Mouse (Mus musculus): ENCODE data around the gene Kcnc3. TPM values are rescaled to one million over a fixed set of nuclear protein-coding genes. Genes with fewer than 3 reads are reported as not detected.
A peak's percentile ranks its signal among the peaks of the same experiment; 100 is the strongest.

Kcnc3 gene
- total RNA-seq, 1 experiment: 9.5 TPM

DNA sequence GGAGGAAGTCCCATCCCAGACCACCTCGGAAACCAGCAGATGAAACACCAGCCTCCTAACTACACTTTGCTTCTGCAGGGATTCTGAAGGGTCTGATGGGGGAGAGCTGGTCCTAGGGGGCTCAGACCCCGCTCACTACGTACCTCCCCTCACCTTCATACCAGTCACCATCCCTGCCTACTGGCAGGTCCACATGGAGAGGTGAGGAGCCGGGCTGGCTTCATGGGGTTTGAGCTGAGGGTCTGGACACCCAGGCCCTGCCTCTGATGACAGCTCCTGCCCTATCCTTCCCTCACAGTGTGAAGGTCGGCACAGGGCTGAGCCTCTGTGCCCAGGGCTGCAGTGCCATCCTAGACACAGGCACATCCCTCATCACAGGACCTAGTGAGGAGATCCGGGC lies 5.5 kb upstream of the Kcnc3 start:
- Histone ChIP-seq H3K9me3 (ENCODE audit: control insufficient read depth, insufficient read depth, low read depth, low read length) (no peaks in the 10 kb centered on the region), H3K36me3 (ENCODE audit: control insufficient read depth, insufficient read depth, low read length, poor library complexity, severe bottlenecking) (no peaks in the 10 kb centered on the region), H3K4me1 (ENCODE audit: control insufficient read depth in 2 of 2, insufficient read depth in 2 of 2, low read length in 2 of 2, poor library complexity in 1 of 2) (peaks cover 0 to 10% of the 10 kb centered on the region in 2 experiments; a peak in 2 of 4 replicates), H3K27ac (ENCODE audit: insufficient read depth, low read depth, low read length, poor library complexity, severe bottlenecking) (no peak overlapping the region), H3K9ac (ENCODE audit: insufficient read depth, low read depth, low read length, poor library complexity, severe bottlenecking) (no peak overlapping the region), H3K4me3 (ENCODE audit: insufficient read depth in 1 of 2, low read depth in 1 of 2, low read length in 2 of 2, poor library complexity in 1 of 2, severe bottlenecking in 1 of 2) (no peak overlapping the region)
- no peak for DNase-seq (ENCODE audit: low read depth, low spot score)
- in situ Hi-C loops (cut with MboI; ENCODE audit: low sequenced_read_pairs in 2 of 2, unreplicated experiment in 2 of 2): no loop called here
- TF ChIP-seq ZNF384 (IDR thresholded peaks at IDR 0.05; ENCODE audit: low read depth, low read length) (no peak), CHD2 (IDR thresholded peaks at IDR 0.05; ENCODE audit: low read depth, low read length) (no peak), ZC3H11A (IDR thresholded peaks at IDR 0.05; ENCODE audit: borderline replicate concordance, low read depth, low read length) (no peak), HCFC1 (IDR thresholded peaks at IDR 0.05; ENCODE audit: borderline replicate concordance, insufficient read depth, low read length) (no peak), MAFK (IDR thresholded peaks at IDR 0.05; ENCODE audit: insufficient read depth, low read depth, low read length) (no peak)

DNA sequence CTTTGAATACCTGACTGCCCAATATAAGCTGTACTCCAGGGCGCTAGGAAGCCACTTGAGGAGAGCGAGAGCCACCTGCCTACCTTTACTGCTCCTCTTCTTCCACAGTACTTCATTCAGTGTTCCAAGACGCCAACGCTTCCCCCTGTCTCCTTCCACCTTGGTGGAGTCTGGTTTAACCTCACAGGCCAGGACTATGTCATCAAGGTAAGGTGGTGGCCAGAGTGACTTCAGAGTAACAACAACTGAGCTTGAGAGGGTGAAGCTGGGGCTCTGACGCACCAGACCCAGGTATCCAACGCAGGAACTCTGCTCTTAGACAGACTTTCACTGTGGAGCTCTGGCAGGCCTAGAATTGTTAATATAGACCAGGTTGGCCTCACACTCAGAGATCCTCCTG lies 4.9 kb upstream of the Kcnc3 start:
- Histone ChIP-seq H3K9ac (ENCODE audit: insufficient read depth, low read depth, low read length, poor library complexity, severe bottlenecking) (no peak overlapping the region), H3K4me1 (ENCODE audit: control insufficient read depth in 2 of 2, insufficient read depth in 2 of 2, low read length in 2 of 2, poor library complexity in 1 of 2) (peaks cover 0 to 10% of the 10 kb centered on the region in 2 experiments; a peak in 2 of 4 replicates), H3K36me3 (ENCODE audit: control insufficient read depth, insufficient read depth, low read length, poor library complexity, severe bottlenecking) (no peaks in the 10 kb centered on the region), H3K4me3 (ENCODE audit: insufficient read depth in 1 of 2, low read depth in 1 of 2, low read length in 2 of 2, poor library complexity in 1 of 2, severe bottlenecking in 1 of 2) (no peak overlapping the region), H3K9me3 (ENCODE audit: control insufficient read depth, insufficient read depth, low read depth, low read length) (no peaks in the 10 kb centered on the region), H3K27ac (ENCODE audit: insufficient read depth, low read depth, low read length, poor library complexity, severe bottlenecking) (no peak overlapping the region)
- no peak for DNase-seq (ENCODE audit: low read depth, low spot score)
- TF ChIP-seq ZNF384 (IDR thresholded peaks at IDR 0.05; ENCODE audit: low read depth, low read length) (no peak), MAFK (IDR thresholded peaks at IDR 0.05; ENCODE audit: insufficient read depth, low read depth, low read length) (no peak), CHD2 (IDR thresholded peaks at IDR 0.05; ENCODE audit: low read depth, low read length) (no peak), HCFC1 (IDR thresholded peaks at IDR 0.05; ENCODE audit: borderline replicate concordance, insufficient read depth, low read length) (no peak), ZC3H11A (IDR thresholded peaks at IDR 0.05; ENCODE audit: borderline replicate concordance, low read depth, low read length) (no peak)
- in situ Hi-C loops (cut with MboI; ENCODE audit: low sequenced_read_pairs in 2 of 2, unreplicated experiment in 2 of 2): no loop called here

DNA sequence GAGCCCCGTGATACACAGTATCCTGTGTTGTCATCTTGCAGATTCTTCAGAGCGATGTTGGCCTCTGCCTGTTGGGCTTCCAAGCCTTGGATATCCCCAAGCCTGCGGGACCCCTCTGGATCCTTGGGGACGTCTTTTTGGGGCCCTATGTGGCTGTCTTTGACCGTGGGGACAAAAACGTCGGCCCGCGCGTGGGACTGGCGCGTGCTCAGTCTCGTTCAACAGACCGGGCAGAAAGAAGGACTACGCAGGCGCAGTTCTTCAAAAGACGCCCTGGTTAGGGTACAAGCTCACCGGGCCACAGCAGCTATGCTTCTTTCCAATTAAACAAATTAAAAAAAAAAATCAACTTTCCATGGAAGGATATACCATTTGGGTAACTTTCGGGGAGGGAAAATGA lies 3.9 kb upstream of the Kcnc3 start:
- TF ChIP-seq CHD2 (IDR thresholded peaks at IDR 0.05; ENCODE audit: low read depth, low read length): no peak
- TF ChIP-seq HCFC1 (IDR thresholded peaks at IDR 0.05; ENCODE audit: borderline replicate concordance, insufficient read depth, low read length): no peak
- no peak for TF ChIP-seq MAFK (IDR thresholded peaks at IDR 0.05; ENCODE audit: insufficient read depth, low read depth, low read length)
- no peak for TF ChIP-seq ZNF384 (IDR thresholded peaks at IDR 0.05; ENCODE audit: low read depth, low read length)
- TF ChIP-seq ZC3H11A (IDR thresholded peaks at IDR 0.05; ENCODE audit: borderline replicate concordance, low read depth, low read length): no peak
- H3K36me3 ChIP-seq (ENCODE audit: control insufficient read depth, insufficient read depth, low read length, poor library complexity, severe bottlenecking): no peaks in the 10 kb centered on the region
- DNase-seq (ENCODE audit: low read depth, low spot score): no peak
- no peak overlapping the region for H3K27ac ChIP-seq (ENCODE audit: insufficient read depth, low read depth, low read length, poor library complexity, severe bottlenecking)
- H3K9ac ChIP-seq (ENCODE audit: insufficient read depth, low read depth, low read length, poor library complexity, severe bottlenecking): peak overlapping the region; percentile 62; the same call in 1 of the 2 replicates
- in situ Hi-C loops (cut with MboI; ENCODE audit: low sequenced_read_pairs in 2 of 2, unreplicated experiment in 2 of 2): no loop called here
- H3K4me1 ChIP-seq (ENCODE audit: control insufficient read depth in 2 of 2, insufficient read depth in 2 of 2, low read length in 2 of 2, poor library complexity in 1 of 2): peaks cover 0 to 8% of the 10 kb centered on the region in 2 experiments; a peak in 2 of 4 replicates
- peak overlapping the region; percentile 33 to 74; a peak in 3 of 4 replicates for H3K4me3 ChIP-seq (ENCODE audit: insufficient read depth in 1 of 2, low read depth in 1 of 2, low read length in 2 of 2, poor library complexity in 1 of 2, severe bottlenecking in 1 of 2)
- no peaks in the 10 kb centered on the region for H3K9me3 ChIP-seq (ENCODE audit: control insufficient read depth, insufficient read depth, low read depth, low read length)

DNA sequence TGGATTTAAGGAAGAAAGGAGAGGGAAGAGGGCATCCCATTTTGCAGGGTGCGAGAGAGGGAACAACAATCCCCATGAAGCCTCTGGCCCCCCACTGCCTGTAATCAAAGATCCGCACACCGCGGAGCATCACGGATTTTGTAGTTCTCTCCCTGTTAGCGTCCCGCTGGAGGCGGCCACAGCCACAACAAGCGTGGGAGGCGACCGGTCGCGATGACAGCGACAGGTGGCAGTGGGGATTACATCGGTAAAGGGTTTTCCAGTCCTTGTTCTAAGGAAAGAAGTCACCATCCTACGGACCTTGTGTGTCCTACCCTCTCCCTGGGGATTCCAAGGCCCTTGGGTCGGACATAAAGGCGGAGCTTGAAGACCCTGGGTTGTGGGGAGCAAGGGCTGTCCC lies 3.5 kb upstream of the Kcnc3 start:
- Histone ChIP-seq H3K4me1 (ENCODE audit: control insufficient read depth in 2 of 2, insufficient read depth in 2 of 2, low read length in 2 of 2, poor library complexity in 1 of 2) (peaks cover 2 to 7% of the 10 kb centered on the region in 2 experiments; a peak in 2 of 4 replicates), H3K4me3 (ENCODE audit: insufficient read depth in 1 of 2, low read depth in 1 of 2, low read length in 2 of 2, poor library complexity in 1 of 2, severe bottlenecking in 1 of 2) (peak overlapping the region; percentile 46 to 74), H3K27ac (ENCODE audit: insufficient read depth, low read depth, low read length, poor library complexity, severe bottlenecking) (no peak overlapping the region), H3K9me3 (ENCODE audit: control insufficient read depth, insufficient read depth, low read depth, low read length) (no peaks in the 10 kb centered on the region), H3K9ac (ENCODE audit: insufficient read depth, low read depth, low read length, poor library complexity, severe bottlenecking) (peak overlapping the region; percentile 4; the same call in 1 of the 2 replicates), H3K36me3 (ENCODE audit: control insufficient read depth, insufficient read depth, low read length, poor library complexity, severe bottlenecking) (no peaks in the 10 kb centered on the region)
- in situ Hi-C loops (cut with MboI; ENCODE audit: low sequenced_read_pairs in 2 of 2, unreplicated experiment in 2 of 2): no loop called here
- DNase-seq (ENCODE audit: low read depth, low spot score): peak; percentile 64
- TF ChIP-seq MAFK (IDR thresholded peaks at IDR 0.05; ENCODE audit: insufficient read depth, low read depth, low read length): no peak
- peak; percentile 98 for TF ChIP-seq HCFC1 (IDR thresholded peaks at IDR 0.05; ENCODE audit: borderline replicate concordance, insufficient read depth, low read length)

DNA sequence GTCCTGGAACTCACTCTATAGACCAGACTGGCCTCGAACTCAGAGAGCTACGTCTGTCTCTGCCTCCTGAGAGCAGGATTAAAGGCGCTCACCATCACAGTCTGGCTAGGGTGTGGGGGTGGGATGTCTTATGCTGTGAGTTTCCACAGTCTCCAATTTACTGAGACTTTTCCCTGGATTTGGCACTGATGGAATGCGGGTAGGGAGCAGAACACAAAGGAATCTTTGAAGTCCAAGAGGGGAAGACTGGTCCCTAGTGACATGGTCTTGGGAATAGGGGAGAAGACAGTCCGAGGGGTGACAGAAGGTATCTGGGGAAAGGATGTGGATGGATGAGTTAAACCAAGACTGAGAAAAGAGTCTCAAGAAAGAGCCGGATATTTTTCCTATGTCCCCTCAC lies 2.8 kb upstream of the Kcnc3 start:
- Histone ChIP-seq H3K4me3 (ENCODE audit: insufficient read depth in 1 of 2, low read depth in 1 of 2, low read length in 2 of 2, poor library complexity in 1 of 2, severe bottlenecking in 1 of 2) (no peak overlapping the region), H3K9ac (ENCODE audit: insufficient read depth, low read depth, low read length, poor library complexity, severe bottlenecking) (no peak overlapping the region), H3K27ac (ENCODE audit: insufficient read depth, low read depth, low read length, poor library complexity, severe bottlenecking) (no peak overlapping the region), H3K4me1 (ENCODE audit: control insufficient read depth in 2 of 2, insufficient read depth in 2 of 2, low read length in 2 of 2, poor library complexity in 1 of 2) (peaks cover 3 to 13% of the 10 kb centered on the region in 2 experiments; a peak in 2 of 4 replicates), H3K9me3 (ENCODE audit: control insufficient read depth, insufficient read depth, low read depth, low read length) (no peaks in the 10 kb centered on the region), H3K36me3 (ENCODE audit: control insufficient read depth, insufficient read depth, low read length, poor library complexity, severe bottlenecking) (no peaks in the 10 kb centered on the region)
- in situ Hi-C loops (cut with MboI; ENCODE audit: low sequenced_read_pairs in 2 of 2, unreplicated experiment in 2 of 2): no loop called here
- no peak for DNase-seq (ENCODE audit: low read depth, low spot score)
- TF ChIP-seq CHD2 (IDR thresholded peaks at IDR 0.05; ENCODE audit: low read depth, low read length): no peak
- no peak for TF ChIP-seq HCFC1 (IDR thresholded peaks at IDR 0.05; ENCODE audit: borderline replicate concordance, insufficient read depth, low read length)
- TF ChIP-seq ZNF384 (IDR thresholded peaks at IDR 0.05; ENCODE audit: low read depth, low read length): no peak
- no peak for TF ChIP-seq ZC3H11A (IDR thresholded peaks at IDR 0.05; ENCODE audit: borderline replicate concordance, low read depth, low read length)
- no peak for TF ChIP-seq MAFK (IDR thresholded peaks at IDR 0.05; ENCODE audit: insufficient read depth, low read depth, low read length)

All from ES-E14 (cell line).